22 mouse cellular contexts compared by ENCODE assay signal in the genomic region with DNA sequence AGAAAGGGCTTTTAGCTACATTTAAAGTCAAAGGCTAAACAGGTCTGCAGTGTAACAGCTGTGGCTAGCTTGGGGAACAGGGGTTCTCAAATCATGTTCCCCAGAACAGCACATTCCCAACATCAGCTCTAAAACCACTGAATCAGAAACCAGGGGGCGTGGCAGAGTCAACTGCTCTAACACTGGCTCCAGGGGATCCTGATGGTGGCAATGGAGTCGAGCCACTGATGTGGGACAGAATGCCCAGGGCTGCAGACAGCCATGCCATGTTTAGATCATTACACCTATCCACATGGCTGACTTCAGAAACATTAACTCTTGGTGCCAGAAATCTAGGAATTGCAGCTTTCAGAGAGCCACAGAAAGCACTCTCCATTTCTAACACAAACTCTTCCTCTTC. TPM values are rescaled to one million over a fixed set of nuclear protein-coding genes. Genes with fewer than 3 reads are reported as not detected.
DNase-seq lines count a peak whose midpoint lies in the region; ATAC-seq lines count a peak whose summit lies in the region.
"Had no signal": no experiment of that assay in that cellular context is flagged by ENCODE, and none has a peak within 500 bp of the region (broad histone marks: within the 10 kb centered on the region; RNA-seq: fewer than 3 reads in every experiment).

No protein-coding gene starts in this region.

- H3K4me2 ChIP-seq in kidney, embryonic 14.5 days (replicated peaks; ENCODE audit: low read depth, low read length), result 0 out of 2 replicates have a peak overlapping the region, but pooled peaks have one; percentile 10
- H3K4me2 ChIP-seq in neural tube, embryonic 15.5 days, result no peak overlapping the region
- H3K4me2 ChIP-seq in forebrain, embryonic 16.5 days (ENCODE audit: low read length), result no peak overlapping the region
- H3K4me2 ChIP-seq: hindbrain, embryonic 13.5 days; midbrain, embryonic 15.5 days had no signal

- no peak overlapping the region for H3K9ac ChIP-seq in kidney, embryonic 14.5 days (ENCODE audit: low read depth, low read length)
- no peak overlapping the region for H3K9ac ChIP-seq in neural tube, embryonic 15.5 days (replicated peaks)
- H3K9ac ChIP-seq in forebrain, embryonic 16.5 days (replicated peaks; ENCODE audit: low read depth, low read length), result no peak overlapping the region
- H3K9ac ChIP-seq: hindbrain, embryonic 13.5 days; liver, embryonic 14.5 days; midbrain, embryonic 15.5 days had no signal

- H3K27ac ChIP-seq in kidney, embryonic 14.5 days (ENCODE audit: low read depth, low read length), result peak overlapping the region; percentile 71; the same call in 1 of the 2 replicates
- no peak overlapping the region for H3K27ac ChIP-seq in neural tube, embryonic 15.5 days (replicated peaks)
- no peak overlapping the region for H3K27ac ChIP-seq in forebrain, embryonic 16.5 days (ENCODE audit: low read length)
- H3K27ac ChIP-seq: forebrain, embryonic 10.5 days; hindbrain, embryonic 13.5 days; liver, embryonic 14.5 days; midbrain, embryonic 15.5 days had no signal

- 0 out of 2 replicates have a peak, but pooled peaks have one; percentile 47 for ATAC-seq in kidney, embryonic 14.5 days (ENCODE audit: low FRiP score, low TSS enrichment)
- ATAC-seq in neural tube, embryonic 15.5 days (ENCODE audit: low FRiP score), result no peak
- ATAC-seq in forebrain, embryonic 16.5 days, result no peak
- ATAC-seq: activated CD4-positive, CD25-positive, alpha-beta regulatory T cell, adult 4 months; midbrain, embryonic 15.5 days had no signal

- H3K4me3 ChIP-seq in kidney, embryonic 14.5 days (ENCODE audit: low read length), result no peak overlapping the region
- H3K4me3 ChIP-seq in neural tube, embryonic 15.5 days (replicated peaks), result no peak overlapping the region
- no peak overlapping the region for H3K4me3 ChIP-seq in forebrain, embryonic 16.5 days (replicated peaks; ENCODE audit: low read length)
- H3K4me3 ChIP-seq: forebrain, embryonic 10.5 days; hindbrain, embryonic 13.5 days; megakaryocyte, embryonic 14.5 days; midbrain, embryonic 15.5 days had no signal

- H3K27me3 ChIP-seq in kidney, embryonic 14.5 days (ENCODE audit: control insufficient read depth, insufficient read depth, low read length), result no peaks in the 10 kb centered on the region
- no peaks in the 10 kb centered on the region for H3K27me3 ChIP-seq in neural tube, embryonic 15.5 days (replicated peaks)
- no peaks in the 10 kb centered on the region for H3K27me3 ChIP-seq in forebrain, embryonic 16.5 days (replicated peaks; ENCODE audit: control insufficient read depth, insufficient read depth, low read length)
- H3K27me3 ChIP-seq: hindbrain, embryonic 13.5 days; midbrain, embryonic 15.5 days had no signal

- H3K9me3 ChIP-seq in kidney, embryonic 14.5 days (ENCODE audit: control insufficient read depth, low read length), result no peaks in the 10 kb centered on the region
- no peaks in the 10 kb centered on the region for H3K9me3 ChIP-seq in neural tube, embryonic 15.5 days (replicated peaks)
- H3K9me3 ChIP-seq in forebrain, embryonic 16.5 days (ENCODE audit: control insufficient read depth, low read length), result no peaks in the 10 kb centered on the region
- H3K9me3 ChIP-seq: forebrain, embryonic 10.5 days; hindbrain, embryonic 13.5 days; megakaryocyte, embryonic 14.5 days; midbrain, embryonic 15.5 days had no signal

- DNase-seq in retina, postnatal 1 day, result peak; percentile 32
- DNase-seq in retina, embryonic 14.5 days (ENCODE audit: low spot score), result no peak
- DNase-seq in kidney, postnatal 4 days, result peak; percentile 61 to 78
- no peak for DNase-seq in yolk sac, embryonic 10.5 days (ENCODE audit: low spot score)
- DNase-seq: adrenal gland, postnatal 14 days; B cell, adult 2 months; cerebellum, adult 18-20 months; gastrocnemius, postnatal 14 days; heart, postnatal 10 days; left cerebral cortex, postnatal 4 days; lung, postnatal 14 days; right cerebral cortex, postnatal 14 days; thymus, postnatal 36 days had no signal

- 44% methylated on average over 2 of the region's 2 CpGs for WGBS in kidney, embryonic 14.5 days
- WGBS in neural tube, embryonic 15.5 days, result 64% methylated on average over 2 of the region's 2 CpGs
- 78% methylated on average over 2 of the region's 2 CpGs for WGBS in forebrain, embryonic 16.5 days

- H3K4me1 ChIP-seq in kidney, embryonic 14.5 days (ENCODE audit: control insufficient read depth, insufficient read depth, low read length), result 0 out of 2 replicates have a peak, but pooled peaks cover 4% of the 10 kb centered on the region
- no peaks in the 10 kb centered on the region for H3K4me1 ChIP-seq in neural tube, embryonic 15.5 days
- peaks cover 7% of the 10 kb centered on the region; the same call in 1 of the 2 replicates for H3K4me1 ChIP-seq in forebrain, embryonic 16.5 days (replicated peaks; ENCODE audit: control insufficient read depth, insufficient read depth, low read length)
- H3K4me1 ChIP-seq: hindbrain, embryonic 13.5 days; midbrain, embryonic 15.5 days had no signal

- no peaks in the 10 kb centered on the region; the same call in 1 of the 2 replicates for H3K36me3 ChIP-seq in kidney, embryonic 14.5 days (ENCODE audit: control insufficient read depth, insufficient read depth, low read length)
- H3K36me3 ChIP-seq in neural tube, embryonic 15.5 days, result no peaks in the 10 kb centered on the region
- no peaks in the 10 kb centered on the region for H3K36me3 ChIP-seq in forebrain, embryonic 16.5 days (ENCODE audit: control insufficient read depth, insufficient read depth)
- H3K36me3 ChIP-seq: forebrain, embryonic 10.5 days; hindbrain, embryonic 13.5 days; midbrain, embryonic 15.5 days had no signal

RNA-seq across cellular contexts. Expression of gene Gtf2h2, which starts 26.8 kb away (rescaled TPM):
- polyA plus RNA-seq in kidney, embryonic 14.5 days (2014; fragmentation: Nextera tagmentation; extraction: Ambion mirVana), result 86.3 and 94.4 TPM in 2 replicates
- 61.7 and 75.7 TPM in 2 replicates for polyA plus RNA-seq in neural tube, embryonic 15.5 days (2015; fragmentation: Nextera tagmentation; extraction: Ambion mirVana)
- polyA plus RNA-seq in forebrain, embryonic 16.5 days (2015; fragmentation: Nextera tagmentation; extraction: Ambion mirVana), result 68.5 and 77.4 TPM in 2 replicates

RNA-seq across cellular contexts. Expression of gene Ocln, which starts 33.4 kb away (rescaled TPM):
- polyA plus RNA-seq in kidney, embryonic 14.5 days (2014; fragmentation: Nextera tagmentation; extraction: Ambion mirVana), result 15.8 and 32.7 TPM in 2 replicates
- 6.7 and 13.2 TPM in 2 replicates for polyA plus RNA-seq in neural tube, embryonic 15.5 days (2015; fragmentation: Nextera tagmentation; extraction: Ambion mirVana)
- polyA plus RNA-seq in forebrain, embryonic 16.5 days (2015; fragmentation: Nextera tagmentation; extraction: Ambion mirVana), result 7.8 and 9.8 TPM in 2 replicates

Comparison
In these comparisons a context has a peak if more than half of its experiments do, and no peak if none do; other contexts are left out.
1. DNase-seq: peak in retina, postnatal 1 day (single experiment) and kidney, postnatal 4 days (2 of 2); none in retina, embryonic 14.5 days (single experiment) and yolk sac, embryonic 10.5 days (single experiment).